Mouse (Mus musculus) heart, postnatal 10 days (tissue): ENCODE results near the gene Gmcl1. TPM values are rescaled to one million over a fixed set of nuclear protein-coding genes. Genes with fewer than 3 reads are reported as not detected.

ENCODE experiments used
- DNase-seq, 2 experiments: peaks; one replicate each; pipeline ENCODE4 v3.0.0; 2021
- intact Hi-C: fragments of 180-260 bp; cut with DNase I; formaldehyde crosslinking; loops from one replicate; pipeline ENCODE4 v1.15.1; 2025
- total RNA-seq, 2 experiments: library from RNA; stranded (reverse); gene quantifications; 2 replicates each; pipeline ENCODE4 v1.2.3; 2021

Gmcl1 gene
- total RNA-seq, 2 experiments from 2014 or later, result 7.8 to 8.8 TPM

DNA sequence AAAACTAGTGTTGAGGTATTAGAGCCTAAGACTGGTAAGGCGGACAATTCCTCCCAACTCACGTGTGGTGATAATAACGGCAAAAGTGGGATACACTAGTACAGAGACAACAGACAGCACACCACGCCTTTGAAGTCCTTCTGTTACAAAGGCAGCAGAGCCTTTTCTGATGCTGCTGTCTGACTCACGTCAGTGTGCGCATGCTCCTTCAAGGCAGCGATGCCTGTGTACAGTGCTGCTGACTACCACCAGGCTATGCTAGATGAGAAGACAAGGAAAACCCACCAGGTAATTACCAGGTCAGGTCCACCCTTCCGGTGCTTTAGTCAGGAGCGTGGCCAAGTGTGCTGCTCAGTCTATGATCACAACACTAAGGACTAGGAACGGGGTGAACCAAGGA lies 66.1 kb downstream of the Gmcl1 start:
- intact Hi-C loops, result loop anchor here (5.0 kb wide), 1 partner anchor 70 kb away; no protein-coding TSS in a partner anchor
- no peak for DNase-seq

DNA sequence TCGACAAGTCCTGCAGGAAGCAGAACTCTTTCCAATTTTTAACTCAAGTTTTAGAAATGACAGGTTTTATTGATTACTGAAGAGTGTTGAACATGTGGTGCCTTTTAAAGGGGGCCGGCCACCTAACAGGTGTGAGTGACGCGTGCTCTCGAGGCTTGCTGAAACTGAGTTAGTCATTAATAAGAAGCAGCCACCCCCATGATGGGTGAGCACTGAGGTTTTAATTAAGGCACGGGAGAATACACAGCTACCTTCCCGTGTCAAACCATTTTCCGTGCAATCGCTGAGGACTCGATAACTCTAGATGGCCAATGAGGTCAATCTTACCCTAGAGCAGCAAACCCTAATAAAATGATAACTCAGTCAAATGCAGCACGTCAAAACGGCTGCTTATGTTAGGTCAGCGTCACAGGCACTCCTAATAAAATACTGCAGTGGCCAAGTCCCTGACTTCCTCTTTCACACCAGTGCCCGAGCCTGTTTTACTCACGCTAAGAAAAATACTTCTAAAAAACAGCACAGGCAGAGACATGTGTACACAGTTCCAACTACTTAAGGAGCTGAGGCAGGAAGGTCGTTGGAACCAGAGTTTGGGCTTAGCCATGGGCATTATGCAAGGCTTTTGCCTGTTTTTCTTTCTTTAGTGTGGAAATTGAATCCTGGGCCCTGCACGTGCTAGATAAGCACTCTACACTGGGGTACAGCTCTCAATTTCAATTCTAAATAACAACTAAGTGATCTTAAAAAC lies 67.4 kb downstream of the Gmcl1 start:
- intact Hi-C loops, result loop anchor here (5.0 kb wide), 1 partner anchor 68 kb away; no protein-coding TSS in a partner anchor
- no peak for DNase-seq

DNA sequence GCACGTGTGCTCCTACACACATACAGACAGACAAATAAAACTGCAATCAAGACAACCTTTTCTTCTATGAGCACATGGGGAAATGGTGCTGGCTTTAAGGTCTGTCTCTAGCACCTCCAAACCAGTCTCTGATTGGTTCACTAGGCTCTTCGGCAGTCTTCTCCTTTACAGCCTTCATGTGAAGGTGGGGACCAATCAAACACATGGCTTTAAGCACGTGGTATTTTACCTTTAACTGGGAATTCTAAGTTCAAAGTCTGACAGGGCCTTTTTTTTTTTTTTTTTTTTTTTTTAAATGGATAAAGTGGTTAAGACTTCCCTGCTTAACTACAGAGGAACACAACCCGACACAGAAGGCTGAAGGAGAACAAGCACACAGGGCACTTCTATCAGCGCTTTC lies 68.1 kb downstream of the Gmcl1 start:
- intact Hi-C loops, result loop anchor here (5.0 kb wide), 1 partner anchor 68 kb away; no protein-coding TSS in a partner anchor
- DNase-seq, result no peak

DNA sequence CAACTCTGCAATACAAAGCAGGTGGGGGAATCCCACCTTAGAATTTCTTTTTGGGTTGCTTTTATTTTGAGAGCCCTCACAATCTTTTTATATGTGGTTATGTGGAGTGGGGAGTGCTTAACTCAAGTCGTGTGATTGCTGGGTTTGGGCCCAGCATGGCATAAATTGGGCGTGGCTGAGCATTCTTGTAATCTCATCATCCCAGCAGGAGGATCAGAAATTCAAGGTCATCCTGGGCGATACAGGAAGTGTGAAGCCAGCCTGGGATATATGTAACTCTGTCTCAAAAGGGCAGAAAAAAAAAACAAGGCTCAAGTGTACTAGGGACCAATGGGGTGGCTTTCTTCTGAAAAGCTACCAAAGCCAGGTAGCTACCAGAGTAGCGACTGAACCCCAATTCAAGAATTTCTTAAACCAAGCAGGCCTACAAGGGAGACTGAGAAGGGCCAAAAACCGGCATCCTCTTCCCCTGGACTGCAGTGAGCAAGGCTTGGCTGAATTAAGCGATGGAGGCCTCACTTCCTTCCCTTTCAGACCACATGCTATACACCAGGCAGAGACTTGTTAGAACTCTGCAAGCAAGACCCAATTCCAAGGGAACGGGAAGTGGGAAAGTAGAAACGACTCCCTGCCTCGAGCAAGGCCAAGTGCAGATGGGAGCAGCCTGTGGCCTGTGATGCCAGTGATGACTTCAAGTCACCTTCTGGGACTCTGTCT lies 72.9 kb downstream of the Gmcl1 start:
- no peak for DNase-seq
- intact Hi-C loops, result no loop called here

DNA sequence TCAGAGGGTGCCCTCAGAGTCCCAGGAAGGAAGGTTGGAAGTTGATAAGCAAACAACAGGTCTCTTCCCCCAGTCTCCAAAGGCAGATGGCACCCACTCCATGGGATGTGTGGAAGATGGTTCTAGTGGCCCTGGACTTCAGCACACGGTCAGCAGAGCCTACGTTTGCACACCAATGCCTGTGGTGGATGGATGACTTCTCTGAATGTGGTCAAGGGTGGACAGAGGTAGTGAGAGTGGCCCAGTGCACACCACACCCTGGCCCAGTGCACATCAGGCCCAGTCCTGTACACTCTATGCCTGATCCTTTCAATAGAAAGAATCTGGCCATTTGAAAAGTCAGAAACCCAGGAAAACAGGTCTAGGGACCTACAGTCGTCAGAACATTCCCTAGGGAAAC lies 74.7 kb downstream of the Gmcl1 start:
- no peak for DNase-seq
- intact Hi-C loops, result no loop called here

DNA sequence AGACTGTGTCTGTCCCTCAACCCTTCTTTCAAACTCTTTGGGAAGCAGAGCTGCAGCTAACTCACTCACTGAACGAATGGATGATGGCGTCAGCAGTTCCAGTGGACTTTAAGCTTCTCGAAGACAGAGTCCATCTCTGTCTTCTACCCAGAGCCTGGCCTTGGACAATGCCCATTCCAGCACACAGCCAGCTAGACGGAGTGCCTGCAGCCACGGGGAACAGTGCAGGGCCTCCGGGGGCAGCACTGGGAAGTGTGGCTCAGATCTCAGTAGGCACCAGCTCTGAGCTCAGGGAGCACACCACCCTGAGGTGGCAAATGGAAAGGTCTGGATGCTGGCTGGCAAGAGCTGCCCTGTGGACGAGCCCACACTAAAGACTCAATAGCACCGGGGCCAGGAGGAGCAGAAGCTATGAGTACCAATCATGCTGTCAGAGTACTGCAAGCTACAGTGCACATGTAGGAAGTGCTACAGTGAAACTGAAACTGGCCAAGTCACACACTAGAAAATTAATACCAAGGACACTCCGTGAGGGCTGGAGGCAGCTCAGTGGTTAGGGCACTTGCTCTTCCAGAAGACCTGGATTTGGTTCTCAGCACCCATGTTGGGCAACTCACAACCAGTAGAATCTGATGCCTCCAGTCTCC lies 78.8 kb downstream of the Gmcl1 start:
- intact Hi-C loops, result no loop called here

DNA sequence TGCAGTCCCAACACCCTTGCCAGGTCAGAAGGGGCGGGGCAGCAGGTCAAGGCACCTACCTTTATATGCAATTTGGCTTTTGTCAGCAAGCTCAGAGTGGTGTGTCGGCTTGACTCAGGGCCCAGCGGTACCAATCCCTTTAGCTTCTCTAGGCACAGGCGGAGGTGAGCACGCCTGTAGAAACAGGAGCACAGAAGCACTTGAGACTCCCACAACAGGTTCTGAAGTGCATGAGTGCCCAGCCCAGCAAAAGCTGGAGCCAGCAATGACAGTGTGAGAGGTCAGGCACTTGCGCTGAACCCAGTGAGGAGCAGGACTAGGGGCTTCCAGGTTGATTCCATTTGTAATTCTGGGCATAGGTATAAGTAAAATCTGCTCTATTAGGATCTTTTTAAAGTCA lies 80.2 kb downstream of the Gmcl1 start:
- intact Hi-C loops, result no loop called here
- DNase-seq, result no peak

More for the DNA sequence above, 78.8 kb downstream of the Gmcl1 start:
- no peak for DNase-seq

DNA sequence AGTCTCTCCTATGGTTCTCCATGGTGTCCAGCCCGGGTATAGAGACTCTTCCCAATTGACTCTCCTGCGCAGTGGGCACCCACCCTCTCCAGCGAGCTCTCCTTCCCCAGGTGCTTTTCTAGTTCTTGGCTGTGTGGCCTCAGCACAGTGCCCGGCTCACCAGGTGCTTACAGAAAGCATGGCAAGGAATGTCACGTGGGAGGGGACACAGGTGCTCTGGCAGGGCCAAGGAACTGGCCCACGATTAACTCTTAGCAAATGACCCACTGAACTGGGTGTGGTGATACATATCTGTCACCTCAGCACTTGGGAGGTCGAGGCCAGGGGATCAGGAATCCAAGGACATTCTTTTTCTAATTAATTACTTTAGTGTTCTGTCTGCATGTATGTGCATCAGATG lies 87.0 kb downstream of the Gmcl1 start:
- no peak for DNase-seq
- intact Hi-C loops, result no loop called here

DNA sequence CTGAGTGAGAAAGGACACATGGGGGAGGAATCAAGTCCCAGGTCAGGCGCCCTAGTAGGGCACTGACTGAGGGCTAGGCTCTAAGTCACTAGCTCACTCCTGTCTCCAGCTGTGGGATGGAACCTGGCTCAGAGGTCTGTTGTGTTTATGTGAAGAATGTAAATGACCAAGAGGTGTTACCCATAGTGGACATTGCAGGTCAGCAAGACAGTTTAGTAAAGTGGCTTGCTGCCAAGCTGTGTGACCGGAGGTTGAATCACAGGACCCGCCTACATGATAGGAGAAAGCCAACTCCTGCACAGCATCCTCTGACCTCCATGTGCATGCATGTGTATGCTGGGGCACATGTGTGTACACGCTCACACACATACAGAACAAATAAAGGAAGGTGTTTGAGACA lies 87.6 kb downstream of the Gmcl1 start:
- DNase-seq, result no peak
- intact Hi-C loops, result no loop called here

DNA sequence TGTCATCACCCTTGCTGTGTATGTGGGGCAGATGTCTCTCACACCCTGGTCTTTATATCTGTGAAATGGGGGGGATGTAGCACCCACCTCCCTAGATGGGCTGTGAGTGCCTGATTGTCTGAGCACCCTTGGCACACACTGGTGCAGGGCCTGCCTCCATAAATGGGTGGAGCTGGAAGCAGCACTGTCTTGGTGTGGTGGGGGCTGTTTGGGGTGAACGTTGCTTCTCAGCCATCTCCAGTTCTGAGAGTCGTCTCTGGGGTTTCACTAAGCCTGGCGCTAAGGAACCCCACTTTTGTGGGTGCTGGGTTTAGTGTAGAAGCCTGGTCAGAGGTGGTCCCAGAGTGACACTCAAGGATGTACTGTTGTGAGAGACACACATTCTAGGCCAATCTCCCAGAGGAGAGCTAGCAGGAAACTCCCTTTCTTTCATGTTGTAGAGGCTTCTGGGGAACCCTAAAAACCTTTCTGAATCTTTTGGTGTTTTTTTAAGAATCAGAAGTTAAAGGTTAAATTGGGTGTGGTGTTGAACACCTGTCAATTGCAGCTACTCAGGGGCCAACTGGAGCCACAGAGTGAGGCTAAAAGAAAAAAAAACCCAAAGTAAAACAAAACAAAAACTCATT lies 88.3 kb downstream of the Gmcl1 start:
- no peak for DNase-seq
- intact Hi-C loops, result no loop called here

Other genes starting within 250 kb of the Gmcl1 start
- gene Pcbp1, start 207.1 kb downstream of the Gmcl1 start, total RNA-seq, result 100 to 1,000 TPM; 205 to 210 TPM
- gene Asprv1, start 105.2 kb downstream of the Gmcl1 start, total RNA-seq, result under 1 TPM in 1 of 2 experiments, not detected in 1; 0.22 TPM
- 1 to 10 TPM; 5.7 to 7.3 TPM for gene Mxd1, start 64.2 kb downstream of the Gmcl1 start, total RNA-seq
- 10 to 100 TPM; 45.9 to 47.1 TPM for gene Snrnp27, start 48.9 kb downstream of the Gmcl1 start, total RNA-seq
- 10 to 100 TPM; 38.5 to 39.6 TPM for gene Anxa4, start 60.2 kb upstream of the Gmcl1 start, total RNA-seq
- 100 to 1,000 TPM in 1 of 2 experiments, 10 to 100 TPM in 1; 95.7 to 103 TPM for gene Aak1, start 116.1 kb upstream of the Gmcl1 start, total RNA-seq